Mouse (Mus musculus) kidney, embryonic 16.5 days (tissue): ENCODE results near the gene Ndufv3. TPM values are rescaled to one million over a fixed set of nuclear protein-coding genes. Genes with fewer than 3 reads are reported as not detected.

Experiments
- microRNA-seq: library from miRNA; unstranded; fragments of <30 nt; microRNA quantifications from one replicate; pipeline ENCODE4, GENCODE M21; 2016
- polyA plus RNA-seq: library from polyadenylated mRNA; unstranded; fragments of >200 nt; fragmentation: Nextera tagmentation; extraction: Ambion mirVana; gene quantifications from 2 replicates; pipeline ENCODE4 v1.2.1, GENCODE M21; 2015

Gene Ndufv3
- polyA plus RNA-seq, 1 experiment from 2014 or later = 271 TPM

Small RNA genes lying within 50 kb of the gene (microRNA-seq; reads per million reads assigned to microRNA genes)
- not detected for gene Gm24970

Other genes starting within 250 kb of the Ndufv3 start
- gene Rsph1, start 242.7 kb upstream of the Ndufv3 start, polyA plus RNA-seq = 2.0 and 2.3 TPM in 2 replicates
- 2.8 and 3.0 TPM in 2 replicates for gene Slc37a1, start 233.3 kb upstream of the Ndufv3 start, polyA plus RNA-seq
- 34.9 and 36.5 TPM in 2 replicates for gene Pde9a, start 133.9 kb upstream of the Ndufv3 start, polyA plus RNA-seq
- gene Wdr4, start 135 bp upstream of the Ndufv3 start, polyA plus RNA-seq = 51.6 and 57.8 TPM in 2 replicates
- gene Pknox1, start 44.6 kb downstream of the Ndufv3 start, polyA plus RNA-seq = 38.2 and 44.5 TPM in 2 replicates
- gene Cbs, start 117.1 kb downstream of the Ndufv3 start, polyA plus RNA-seq = 3.8 and 5.0 TPM in 2 replicates
- gene U2af1, start 138.8 kb downstream of the Ndufv3 start, polyA plus RNA-seq = 262 and 338 TPM in 2 replicates
- gene Cryaa, start 157.7 kb downstream of the Ndufv3 start, polyA plus RNA-seq = not detected in 2 replicates